Comparison of ENCODE assay signal across 10 mouse cellular contexts in the genomic region with DNA sequence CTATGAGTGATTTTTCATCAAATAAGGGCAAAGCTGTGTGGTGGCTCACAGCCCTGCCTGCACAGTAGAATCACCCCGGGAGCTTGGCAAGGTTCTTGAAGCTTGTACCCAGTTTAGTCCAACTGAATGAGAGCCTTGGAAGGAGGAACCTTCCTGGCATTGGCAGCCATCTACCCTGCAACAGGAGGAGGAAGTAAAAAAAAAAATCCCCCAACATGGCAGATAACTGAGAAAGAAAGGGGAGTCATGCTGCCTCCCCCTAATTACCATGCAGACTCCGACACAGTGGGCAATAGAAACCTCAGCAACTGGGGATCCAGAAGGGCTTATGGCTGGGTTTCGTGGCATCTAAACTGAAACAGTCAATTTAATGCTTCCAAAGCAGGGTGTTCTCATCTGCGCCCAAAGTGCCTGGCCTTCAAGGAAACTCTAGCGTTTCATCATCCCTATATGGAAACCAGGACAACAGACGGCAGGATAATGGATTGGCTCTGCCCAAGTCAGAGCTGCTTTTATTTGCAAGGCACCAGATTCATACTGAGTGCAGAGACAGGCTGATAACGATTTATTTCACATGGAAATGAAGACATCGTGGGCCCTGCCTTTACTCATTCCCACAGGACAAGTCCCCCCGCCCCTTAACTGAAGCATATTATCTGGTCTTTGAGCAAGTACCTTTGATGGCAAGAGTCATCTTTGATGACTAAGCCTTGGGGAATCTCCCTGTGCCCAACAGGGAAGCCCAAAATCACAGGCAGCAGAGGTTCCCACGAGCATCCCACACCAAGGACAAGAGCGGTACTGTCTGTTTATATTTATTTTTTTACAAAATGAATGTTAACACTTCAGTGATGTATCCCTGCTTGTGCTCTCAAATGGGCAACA. TPM values are rescaled to one million over a fixed set of nuclear protein-coding genes. Genes with fewer than 3 reads are reported as not detected.
A peak's percentile ranks its signal among the peaks of the same experiment; 100 is the strongest.
DNase-seq lines count a peak whose midpoint lies in the region; ATAC-seq and TF ChIP-seq lines count a peak whose summit lies in the region.
"Had no signal": no experiment of that assay in that cellular context is flagged by ENCODE, and none has a peak within 500 bp of the region (broad histone marks: within the 10 kb centered on the region; RNA-seq: fewer than 3 reads in every experiment).

No protein-coding gene starts in this region.

- no peak overlapping the region for H3K4me3 ChIP-seq in lung, embryonic 15.5 days
- H3K4me3 ChIP-seq in intestine, postnatal 0 days (ENCODE audit: low read depth, low read length), result no peak overlapping the region
- H3K4me3 ChIP-seq: heart, embryonic 13.5 days had no signal

- no peak overlapping the region for H3K9ac ChIP-seq in lung, embryonic 15.5 days
- no peak overlapping the region for H3K9ac ChIP-seq in intestine, postnatal 0 days (ENCODE audit: low read depth, low read length)
- H3K9ac ChIP-seq: heart, embryonic 13.5 days had no signal

- H3K27ac ChIP-seq in lung, embryonic 15.5 days, result no peak overlapping the region
- H3K27ac ChIP-seq in intestine, postnatal 0 days (ENCODE audit: low read depth, low read length), result 0 out of 2 replicates have a peak overlapping the region, but pooled peaks have one; percentile 28
- H3K27ac ChIP-seq: heart, embryonic 13.5 days; macrophage had no signal

- H3K4me1 ChIP-seq in lung, embryonic 15.5 days, result peaks cover 26% of the 10 kb centered on the region
- peaks cover 9% of the 10 kb centered on the region; the same call in 1 of the 2 replicates for H3K4me1 ChIP-seq in intestine, postnatal 0 days (replicated peaks; ENCODE audit: control insufficient read depth, insufficient read depth, low read length)

- peak; percentile 6; the same call in 1 of the 2 replicates for ATAC-seq in lung, embryonic 15.5 days (ENCODE audit: borderline replicate concordance, extremely low read depth, low FRiP score, low TSS enrichment)
- ATAC-seq in intestine, postnatal 0 days, result no peak

- no peaks in the 10 kb centered on the region for H3K27me3 ChIP-seq in lung, embryonic 15.5 days
- no peaks in the 10 kb centered on the region for H3K27me3 ChIP-seq in intestine, postnatal 0 days (replicated peaks; ENCODE audit: control insufficient read depth, insufficient read depth, low read length)

- no peaks in the 10 kb centered on the region for H3K36me3 ChIP-seq in lung, embryonic 15.5 days
- H3K36me3 ChIP-seq in intestine, postnatal 0 days (ENCODE audit: control insufficient read depth, insufficient read depth), result no peaks in the 10 kb centered on the region
- H3K36me3 ChIP-seq: heart, embryonic 13.5 days had no signal

- 52% methylated on average over 11 of the region's 11 CpGs for WGBS in lung, embryonic 15.5 days
- WGBS in intestine, postnatal 0 days, result 58% methylated on average over 11 of the region's 11 CpGs

- no peaks in the 10 kb centered on the region for H3K9me3 ChIP-seq in lung, embryonic 15.5 days
- H3K9me3 ChIP-seq in intestine, postnatal 0 days (ENCODE audit: control insufficient read depth), result no peaks in the 10 kb centered on the region
- H3K9me3 ChIP-seq: heart, embryonic 13.5 days had no signal

- DNase-seq in lung, postnatal 14 days, result no peak
- peak; percentile 50 for DNase-seq in cerebellum, adult 8-10 months
- peak; percentile 27 to 31 for DNase-seq in right cerebral cortex, postnatal 36 days (ENCODE audit: low spot score in 2 of 2)
- no peak for DNase-seq in heart, postnatal 36 days
- DNase-seq in ovary, postnatal 14 days (ENCODE audit: low spot score), result no peak
- DNase-seq in spleen, postnatal 10 days (ENCODE audit: low spot score in 2 of 2), result no peak

- no peak overlapping the region; the same call in 1 of the 2 replicates for H3K4me2 ChIP-seq in lung, embryonic 15.5 days
- H3K4me2 ChIP-seq in intestine, postnatal 0 days (replicated peaks; ENCODE audit: low read depth), result no peak overlapping the region

- intact Hi-C loops in heart, postnatal 36 days (cut with DNase I), result no loop called here

- no peak for TF ChIP-seq CTCF in intestine, postnatal 0 days (IDR thresholded peaks at IDR 0.05; ENCODE audit: low read depth)

RNA-seq across cellular contexts. Expression of a gene that starts 52.9 kb away (rescaled TPM):
- polyA plus RNA-seq in lung, embryonic 15.5 days (2015; fragmentation: Nextera tagmentation; extraction: Ambion mirVana), result 35.8 and 38.3 TPM in 2 replicates
- polyA plus RNA-seq in intestine, postnatal 0 days (2015; fragmentation: Nextera tagmentation; extraction: Ambion mirVana), result 110 and 112 TPM in 2 replicates
- total RNA-seq in heart, postnatal 36 days (2021), result 10 to 100 TPM; 29.5 to 34.2 TPM

Comparison
In these comparisons a context has a peak if more than half of its experiments do, and no peak if none do; other contexts are left out.
1. DNase-seq: peak in cerebellum, adult 8-10 months (single experiment) and right cerebral cortex, postnatal 36 days (2 of 2); none in lung, postnatal 14 days (single experiment), heart, postnatal 36 days (0 of 2), ovary, postnatal 14 days (single experiment) and spleen, postnatal 10 days (0 of 2).